Mouse (Mus musculus) bone marrow macrophage, adult 2 months (primary cell): ENCODE measurements around the gene Pla2r1.

Source experiments
- CTCF ChIP-seq: IDR thresholded peaks from 2 replicates; pipeline ENCODE4 v1.5.1; 2012; ENCODE audit warnings: low read depth, mild to moderate bottlenecking, low read length, moderate library complexity
- POLR2A ChIP-seq: IDR thresholded peaks from 2 replicates; pipeline ENCODE4 v1.6.1; 2012; ENCODE audit warnings: mild to moderate bottlenecking, low read depth, low read length, borderline replicate concordance

GRCm38 (mm10) chr2:60551673-60552072, 1.4 kb downstream of the Pla2r1 start:
- no peak for TF ChIP-seq CTCF
- TF ChIP-seq POLR2A = no peak
